Mouse (Mus musculus) monocyte, adult 5-6 weeks (primary cell): ENCODE measurements at regions not wholly inside any gene's neighbourhood (a gene's known extent, or its start where the extent isn't known, plus 50 kb on each side); places are given as distances from the start of the nearest gene placed in this dataset.

Experiments used
- ATAC-seq: fragments of 153-309, 156-312 bp; replicated peaks from 2 replicates; pipeline ENCODE4 v1.8.0; 2017; ENCODE audit warnings: mild to moderate bottlenecking; ENCODE audit not compliant: low TSS enrichment, insufficient number of reproducible peaks, severe bottlenecking, poor library complexity, low FRiP score

GRCm38 (mm10) chr9:23012130-23012529 lies 210.7 kb upstream of the Bmper start:
- no peak for ATAC-seq

DNA sequence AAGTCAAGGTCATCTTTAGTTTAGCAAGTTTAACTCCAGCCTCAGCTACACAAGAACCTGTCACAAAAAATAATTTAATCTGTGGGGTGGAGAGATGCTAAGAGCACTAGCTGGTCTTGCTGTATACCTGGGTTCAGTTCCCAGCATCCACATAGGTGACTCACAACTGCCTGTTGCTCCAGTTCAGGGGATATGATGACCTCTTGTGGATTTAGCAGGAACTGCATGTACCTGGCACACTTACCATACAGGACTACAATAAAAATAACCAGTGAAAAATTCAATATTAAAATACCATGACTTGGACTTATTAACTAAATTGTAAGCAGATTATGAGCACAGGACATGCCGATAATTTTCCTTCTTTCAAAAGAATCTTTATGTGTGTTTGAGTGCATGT lies 206.1 kb upstream of the Bmper start:
- no peak for ATAC-seq

DNA sequence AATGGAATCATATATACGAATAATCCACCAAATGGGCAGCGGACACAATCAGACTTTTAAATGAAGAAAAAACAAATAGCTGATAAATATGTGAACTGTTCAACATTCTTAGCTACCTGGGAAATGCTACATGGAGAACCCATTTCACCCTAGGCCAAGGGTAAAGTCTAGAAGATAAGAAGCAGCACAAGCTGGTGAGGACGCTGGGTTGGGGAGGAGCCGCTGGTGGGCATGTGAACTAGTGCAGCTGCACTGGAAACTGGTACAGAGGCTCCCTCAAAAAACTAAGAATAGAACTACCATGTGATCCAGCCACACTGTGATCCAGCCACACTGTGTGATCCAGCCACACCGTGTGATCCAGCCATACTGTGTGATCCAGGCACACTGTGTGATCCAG lies 198.8 kb upstream of the Bmper start:
- no peak for ATAC-seq

GRCm38 (mm10) chr9:23025247-23025646 lies 197.6 kb upstream of the Bmper start:
- no peak for ATAC-seq

DNA sequence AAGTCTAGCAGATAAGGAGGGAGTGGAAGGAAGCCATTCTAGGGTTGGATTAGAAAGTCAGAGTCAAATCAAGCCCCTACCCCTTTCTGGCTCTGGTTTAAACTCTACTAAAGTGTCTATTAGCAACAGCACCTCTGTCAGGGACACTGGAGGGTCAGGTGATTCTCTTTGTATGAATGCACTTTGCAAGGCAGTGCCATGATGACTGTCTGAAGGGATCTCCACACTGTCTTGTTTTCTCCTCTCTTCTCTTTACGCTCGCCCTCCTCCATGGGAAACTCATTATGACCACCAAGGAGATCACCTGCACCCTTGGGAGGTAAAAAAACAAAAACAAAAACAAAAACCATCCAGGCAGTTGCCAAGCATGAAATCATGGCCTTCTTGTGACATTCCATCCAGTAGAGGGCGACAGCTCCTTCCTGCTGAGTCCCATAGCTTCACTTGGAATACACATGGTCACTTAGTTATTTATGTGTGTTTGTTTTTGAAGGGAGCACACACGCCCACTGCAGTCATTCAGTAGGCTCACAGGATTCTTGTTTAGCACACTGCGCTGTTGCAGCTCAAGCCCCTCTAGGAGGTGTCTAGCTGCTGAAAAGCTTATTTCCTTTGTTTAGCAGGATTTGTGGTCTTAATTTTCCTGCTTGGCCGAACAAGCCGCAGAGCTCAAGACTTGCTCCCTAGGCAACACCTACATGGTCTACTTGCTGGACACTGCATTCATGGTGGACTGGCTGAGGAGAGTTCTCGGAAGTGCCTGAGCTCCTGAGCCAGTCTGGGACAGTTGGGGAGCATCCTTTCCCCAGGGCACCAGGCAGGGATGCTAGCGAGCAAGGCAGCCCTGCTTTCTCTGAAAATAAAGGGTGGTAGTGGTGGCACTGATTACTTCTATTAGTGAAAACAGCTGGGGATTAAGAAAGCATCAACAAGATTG lies 195.2 kb upstream of the Bmper start:
- ATAC-seq, result no peak

GRCm38 (mm10) chr9:23029421-23029820 lies 193.5 kb upstream of the Bmper start:
- no peak for ATAC-seq

DNA sequence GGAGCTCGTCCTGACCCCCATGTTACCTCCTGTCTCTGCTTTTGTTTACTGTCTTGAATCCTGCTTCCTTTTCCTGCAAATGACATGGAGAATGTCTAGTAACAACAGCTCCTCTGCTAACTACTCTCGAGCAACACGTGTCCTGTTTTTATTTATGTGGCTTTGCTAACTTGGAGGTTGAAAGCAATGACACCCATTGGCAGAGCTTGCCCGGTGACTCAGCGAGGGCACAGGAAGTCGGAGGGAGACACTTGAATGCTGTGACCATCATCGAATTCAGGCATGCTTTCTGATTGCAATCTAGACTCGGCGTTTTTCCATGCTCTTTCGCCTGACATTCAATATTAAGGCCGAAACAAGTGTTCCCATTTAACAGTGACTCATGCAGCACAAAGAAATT lies 192.7 kb upstream of the Bmper start:
- no peak for ATAC-seq

DNA sequence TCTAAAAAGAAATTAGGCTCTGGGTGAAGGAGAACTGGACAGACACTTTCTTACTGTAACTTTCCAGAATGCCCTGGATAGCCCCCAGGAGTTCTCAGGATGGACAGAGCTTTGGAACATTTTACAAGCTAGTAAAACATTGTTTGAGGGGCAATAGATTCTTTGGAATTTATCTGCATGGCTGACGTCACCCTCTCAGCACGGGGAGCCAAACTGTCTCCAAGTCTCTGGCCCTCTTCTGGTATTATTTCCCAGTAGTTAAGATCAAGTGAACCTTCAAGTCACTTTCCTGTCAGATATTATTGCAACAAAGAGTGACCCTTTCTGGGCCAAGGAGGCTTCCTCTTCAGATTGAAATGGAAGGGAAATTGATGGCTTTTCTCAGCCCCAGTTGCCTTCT lies 192.3 kb upstream of the Bmper start:
- ATAC-seq, result no peak

- no peak for ATAC-seq
Measured at GRCm38 (mm10) chr9:23031916-23032315, 191.0 kb upstream of the Bmper start.

DNA sequence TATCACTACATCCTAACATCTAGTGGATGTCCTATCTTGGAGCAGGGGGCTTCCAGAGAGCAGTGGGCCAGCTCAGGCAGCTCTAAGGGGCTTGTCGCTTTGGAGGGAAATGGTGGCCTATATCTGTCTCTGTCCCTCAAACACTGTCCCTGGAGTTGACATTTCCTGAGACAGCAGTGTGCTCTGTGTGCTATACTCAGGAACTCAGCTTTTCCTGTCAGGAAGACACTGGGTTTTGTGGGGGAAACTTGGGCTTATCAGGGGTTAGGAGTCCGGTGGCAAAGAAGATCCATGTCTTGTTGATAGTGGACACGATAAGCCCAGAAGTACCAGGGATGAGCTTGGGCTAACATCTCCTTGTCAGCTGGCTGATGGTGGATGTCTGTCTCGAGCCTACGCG lies 187.6 kb upstream of the Bmper start:
- ATAC-seq, result no peak

DNA sequence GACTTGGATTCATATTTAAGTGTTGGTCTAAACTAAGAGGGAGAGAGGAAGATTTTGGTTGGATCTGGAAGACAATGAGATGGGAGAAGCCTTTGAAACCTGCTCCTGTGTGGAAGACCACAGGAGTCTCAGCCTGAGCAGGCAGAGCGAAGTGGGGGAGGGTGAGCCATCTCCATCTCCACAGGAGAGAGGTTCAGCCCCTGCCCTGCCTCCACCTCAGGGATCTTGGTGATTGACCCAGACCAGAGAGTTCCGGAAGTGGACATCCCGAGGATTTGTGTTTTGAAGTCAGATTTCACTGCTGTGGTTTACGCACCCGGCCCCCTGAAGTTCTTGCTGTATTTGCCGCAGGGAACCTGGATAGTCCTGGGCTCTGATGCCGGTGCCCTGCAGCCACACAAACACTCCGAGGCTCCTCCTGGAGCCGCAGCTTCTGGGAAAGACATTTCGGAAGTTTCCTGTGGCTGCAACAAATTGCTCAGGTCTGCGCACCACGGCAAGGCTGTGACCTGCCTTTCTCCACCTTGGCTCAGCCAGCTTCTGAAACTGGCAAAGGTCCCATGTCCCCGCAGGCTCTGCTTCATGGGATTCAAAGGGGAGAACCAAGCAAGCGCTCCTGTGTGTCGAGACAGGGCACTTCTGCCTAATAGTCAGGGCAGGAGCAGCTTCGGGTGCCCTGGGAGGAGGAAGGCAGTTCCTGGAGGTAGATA lies 186.8 kb upstream of the Bmper start:
- ATAC-seq, result no peak

DNA sequence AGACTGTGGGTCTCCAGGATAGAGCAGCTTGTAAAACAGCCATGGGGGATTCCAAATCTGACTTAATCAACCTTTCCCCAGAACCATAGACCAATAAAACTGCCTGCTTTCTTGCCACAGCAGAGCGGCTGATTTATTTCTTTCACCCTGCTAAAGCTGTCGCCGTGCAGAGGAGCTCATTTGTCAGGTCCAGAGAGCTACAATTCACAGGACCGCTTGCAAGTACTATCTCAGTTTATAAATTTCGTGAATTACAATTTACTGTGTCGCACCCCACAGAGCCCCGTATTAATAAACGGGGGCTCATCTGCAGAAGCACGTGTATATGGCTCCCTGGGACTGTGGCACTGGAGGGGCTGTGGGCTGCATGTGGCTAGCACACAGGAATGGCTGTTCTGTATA lies 185.4 kb upstream of the Bmper start:
- no peak for ATAC-seq

- no peak for ATAC-seq
Measured at GRCm38 (mm10) chr9:23039588-23039987, 183.3 kb upstream of the Bmper start.

GRCm38 (mm10) chr9:23041025-23041424 lies 181.9 kb upstream of the Bmper start:
- no peak for ATAC-seq

- no peak for ATAC-seq
Measured at GRCm38 (mm10) chr9:23041537-23042472, 181.1 kb upstream of the Bmper start.

- no peak for ATAC-seq
Measured at GRCm38 (mm10) chr9:23043006-23043405, 179.9 kb upstream of the Bmper start.

DNA sequence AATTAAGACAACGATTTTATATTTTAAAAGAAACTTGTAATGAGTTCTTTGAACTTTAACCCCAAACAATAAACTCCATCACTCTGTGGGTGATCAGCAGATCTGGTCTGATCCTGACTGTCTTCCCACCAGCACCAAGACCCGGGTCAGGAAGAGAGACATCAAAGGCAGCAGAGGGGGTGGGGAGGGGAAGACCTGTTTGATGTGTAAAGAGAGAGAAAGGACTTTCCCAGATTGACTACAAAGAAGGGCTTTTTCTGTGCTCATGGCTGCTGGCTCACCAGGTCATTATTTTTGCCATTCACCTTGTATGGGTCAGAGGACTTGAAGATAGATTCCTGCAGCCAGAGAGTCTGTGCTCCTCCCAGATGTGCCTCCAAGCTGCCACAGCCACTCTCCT lies 177.4 kb upstream of the Bmper start:
- no peak for ATAC-seq

DNA sequence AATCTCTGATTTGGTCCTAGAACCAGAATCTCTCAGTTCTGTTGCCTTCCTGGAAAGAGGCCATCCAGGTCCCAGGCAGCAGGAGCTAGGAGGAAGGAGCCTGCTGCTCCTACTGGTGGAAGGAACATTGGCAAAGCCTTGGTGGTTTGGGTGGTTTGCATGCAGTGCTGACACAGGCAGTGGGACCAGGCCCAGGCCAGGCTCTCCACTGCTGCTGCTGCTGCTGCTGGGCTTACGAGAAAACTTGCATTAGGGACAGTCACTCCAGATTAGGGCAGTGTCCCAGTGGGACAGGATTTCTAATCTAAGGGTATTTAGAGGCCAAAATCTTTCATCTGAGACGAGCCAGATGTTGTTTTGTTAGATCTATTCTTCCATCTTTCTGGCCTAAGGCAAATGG lies 172.1 kb upstream of the Bmper start:
- ATAC-seq, result no peak

GRCm38 (mm10) chr9:23059526-23059925 lies 163.3 kb upstream of the Bmper start:
- no peak for ATAC-seq
